Mouse (Mus musculus) thymus, adult 2 months (tissue): Measurements from ENCODE around the gene Dhdds. TPM values are rescaled to one million over a fixed set of nuclear protein-coding genes. Genes with fewer than 3 reads are reported as not detected.
A peak's percentile ranks its signal among the peaks of the same experiment; 100 is the strongest.

Experiments
- DNase-seq: peaks from one replicate; pipeline ENCODE4 v3.0.0; 2021
- H3K27ac ChIP-seq: fragments of 200-500 bp; 2 replicates; pipeline ENCODE4 v1.5.1; 2012; ENCODE audit warnings: low read length, control low read depth; ENCODE audit not compliant: control insufficient read depth, insufficient read depth
- H3K27me3 ChIP-seq: fragments of 200-500 bp; 2 replicates; pipeline ENCODE4 v1.6.1; 2012; ENCODE audit warnings: mild to moderate bottlenecking, low read length, moderate library complexity, mixed read lengths; ENCODE audit not compliant: control insufficient read depth, insufficient read depth
- H3K36me3 ChIP-seq: fragments of 200-500 bp; 2 replicates; pipeline ENCODE4 v1.6.1; 2012; ENCODE audit warnings: mild to moderate bottlenecking, low read length, moderate library complexity; ENCODE audit not compliant: control insufficient read depth, insufficient read depth
- H3K4me1 ChIP-seq: fragments of 200-500 bp; replicated peaks from 2 replicates; pipeline ENCODE4 v1.6.1; 2012; ENCODE audit warnings: low read length; ENCODE audit not compliant: control insufficient read depth, insufficient read depth
- H3K4me3 ChIP-seq: fragments of 200-500 bp; 2 replicates; pipeline ENCODE4 v1.5.1; 2012; ENCODE audit warnings: mild to moderate bottlenecking, low read length, control low read depth, moderate library complexity; ENCODE audit not compliant: control insufficient read depth, insufficient read depth
- CTCF ChIP-seq: fragments of 200-500 bp; IDR thresholded peaks from 2 replicates; pipeline ENCODE4 v1.5.1; 2012; ENCODE audit warnings: mild to moderate bottlenecking, control low read depth, low read length, moderate library complexity, borderline replicate concordance; ENCODE audit not compliant: control insufficient read depth, poor library complexity, insufficient read depth; ENCODE audit errors: extremely low read depth
- POLR2A ChIP-seq: fragments of 200-500 bp; IDR thresholded peaks from 2 replicates; pipeline ENCODE4 v1.6.1; 2012; ENCODE audit warnings: mild to moderate bottlenecking, low read length, control low read depth, moderate library complexity; ENCODE audit not compliant: control insufficient read depth, poor library complexity, insufficient read depth; ENCODE audit errors: extremely low read depth
- WGBS: fragments of 180-500 bp; shearing (Covaris S2); methylation state at CpG from one replicate; pipeline ENCODE4 v1.1.7; 2018; 5-methylcytosine and 5-hydroxymethylcytosine counted together
- polyA plus RNA-seq: library from polyadenylated mRNA; depleted of rRNA; stranded (reverse); fragments of >200 nt; gene quantifications from 2 replicates; pipeline ENCODE4 v1.2.3, GENCODE M21; 2012; rRNA removed

Gene Dhdds
- polyA plus RNA-seq, 1 experiment = 32.1 TPM

GRCm38 (mm10) chr4:133938077-133938476, 62.6 kb downstream of the Dhdds start:
- Histone ChIP-seq H3K4me3 (no peak overlapping the region), H3K36me3 (no peaks in the 10 kb centered on the region), H3K4me1 (no peaks in the 10 kb centered on the region), H3K27ac (no peak overlapping the region), H3K27me3 (no peaks in the 10 kb centered on the region)
- WGBS = 78% methylated on average over 2 of the region's 2 CpGs
- TF ChIP-seq CTCF (no peak), POLR2A (no peak)
- no peak for DNase-seq

- Histone ChIP-seq H3K27me3 (no peaks in the 10 kb centered on the region), H3K27ac (no peak overlapping the region), H3K36me3 (no peaks in the 10 kb centered on the region), H3K4me3 (no peak overlapping the region), H3K4me1 (peaks cover 14% of the 10 kb centered on the region)
- no peak for DNase-seq
- TF ChIP-seq CTCF (no peak), POLR2A (no peak)
- 97% methylated on average over 3 of the region's 3 CpGs for WGBS
Measured at GRCm38 (mm10) chr4:133931785-133932184, 68.9 kb downstream of the Dhdds start.

- WGBS = 25% methylated on average over 10 of the region's 10 CpGs
- TF ChIP-seq POLR2A = no peak
- H3K36me3 ChIP-seq = no peaks in the 10 kb centered on the region
- H3K27me3 ChIP-seq = no peaks in the 10 kb centered on the region
- H3K27ac ChIP-seq = no peak overlapping the region
- H3K4me1 ChIP-seq = peaks cover 14% of the 10 kb centered on the region
- DNase-seq = no peak
- H3K4me3 ChIP-seq = no peak overlapping the region
Measured at GRCm38 (mm10) chr4:133931349-133931748, 69.4 kb downstream of the Dhdds start.

- 14% methylated on average over 7 of the region's 7 CpGs for WGBS
- TF ChIP-seq CTCF = no peak
- TF ChIP-seq POLR2A = 0 out of 2 replicates have a peak, but pooled peaks have one; percentile 28
- DNase-seq = no peak
- Histone ChIP-seq H3K4me1 (peaks cover 14% of the 10 kb centered on the region), H3K27ac (peak overlapping the region; percentile 30; the same call in 1 of the 2 replicates), H3K4me3 (peak overlapping the region; percentile 27; the same call in 1 of the 2 replicates), H3K36me3 (no peaks in the 10 kb centered on the region), H3K27me3 (no peaks in the 10 kb centered on the region)
Measured at GRCm38 (mm10) chr4:133929278-133929670, 71.4 kb downstream of the Dhdds start.

GRCm38 (mm10) chr4:133928576-133929277, 72.0 kb downstream of the Dhdds start:
- peak overlapping the region; percentile 27; the same call in 1 of the 2 replicates for H3K4me3 ChIP-seq

GRCm38 (mm10) chr4:133925204-133925603, 75.5 kb downstream of the Dhdds start:
- Histone ChIP-seq H3K27ac (no peak overlapping the region), H3K4me3 (no peak overlapping the region), H3K4me1 (peaks cover 14% of the 10 kb centered on the region), H3K36me3 (no peaks in the 10 kb centered on the region), H3K27me3 (no peaks in the 10 kb centered on the region)
- no peak for DNase-seq
- TF ChIP-seq POLR2A (no peak), CTCF (no peak)
- WGBS = 91% methylated on average over 4 of the region's 4 CpGs

More at GRCm38 (mm10) chr4:133928576-133929277, 72.0 kb downstream of the Dhdds start:
- Histone ChIP-seq H3K27me3 (no peaks in the 10 kb centered on the region), H3K27ac (peak overlapping the region; percentile 30; the same call in 1 of the 2 replicates), H3K4me1 (peaks cover 14% of the 10 kb centered on the region), H3K36me3 (no peaks in the 10 kb centered on the region)
- TF ChIP-seq POLR2A (no peak), CTCF (no peak)
- DNase-seq = peak; percentile 19
- 9% methylated on average over 15 of the region's 15 CpGs for WGBS

GRCm38 (mm10) chr4:133923743-133924142, 77.0 kb downstream of the Dhdds start:
- 92% methylated on average over 5 of the region's 5 CpGs for WGBS
- Histone ChIP-seq H3K27me3 (no peaks in the 10 kb centered on the region), H3K27ac (no peak overlapping the region), H3K4me3 (no peak overlapping the region), H3K36me3 (no peaks in the 10 kb centered on the region), H3K4me1 (peaks cover 6% of the 10 kb centered on the region)
- TF ChIP-seq CTCF = no peak
- no peak for TF ChIP-seq POLR2A
- DNase-seq = no peak

Other genes starting within 250 kb of the Dhdds start
- 289 and 363 TPM in 2 replicates for gene Arid1a, start 244.1 kb downstream of the Dhdds start, polyA plus RNA-seq
- 79.3 and 84.0 TPM in 2 replicates for gene Rps6ka1, start 113.1 kb downstream of the Dhdds start, polyA plus RNA-seq
- 96.2 and 110 TPM in 2 replicates for gene Hmgn2, start 32.3 kb downstream of the Dhdds start, polyA plus RNA-seq
- 0.03 TPM in 2 replicates for gene Lin28a, start 17.9 kb upstream of the Dhdds start, polyA plus RNA-seq
- 4.9 and 5.3 TPM in 2 replicates for gene Zfp683, start 52.9 kb upstream of the Dhdds start, polyA plus RNA-seq
- gene Crybg2, start 59.9 kb upstream of the Dhdds start, polyA plus RNA-seq = 4.4 and 5.7 TPM in 2 replicates
- 355 and 480 TPM in 2 replicates for gene Cd52, start 94.2 kb upstream of the Dhdds start, polyA plus RNA-seq
- 91.3 and 120 TPM in 2 replicates for gene Ubxn11, start 101.7 kb upstream of the Dhdds start, polyA plus RNA-seq
- 1,368 and 1,549 TPM in 2 replicates for gene Sh3bgrl3, start 127.9 kb upstream of the Dhdds start, polyA plus RNA-seq
- 127 and 145 TPM in 2 replicates for gene Cep85, start 186.2 kb upstream of the Dhdds start, polyA plus RNA-seq
- 0.17 and 0.36 TPM in 2 replicates for gene Gm7534, start 202.1 kb upstream of the Dhdds start, polyA plus RNA-seq
- 0.11 and 0.16 TPM in 2 replicates for gene Catsper4, start 226.5 kb upstream of the Dhdds start, polyA plus RNA-seq
- 3.6 and 4.3 TPM in 2 replicates for gene Cnksr1, start 237.5 kb upstream of the Dhdds start, polyA plus RNA-seq
- gene E130218I03Rik, start 242.7 kb upstream of the Dhdds start, polyA plus RNA-seq = not detected in 2 replicates
- 14.8 and 15.1 TPM in 2 replicates for gene Zfp593, start 244.7 kb upstream of the Dhdds start, polyA plus RNA-seq
- gene Gm30191, start 246.0 kb upstream of the Dhdds start, polyA plus RNA-seq = not detected in 2 replicates